Mouse (Mus musculus) bone marrow, adult 2 months (tissue): ENCODE measurements around the gene Kirrel2.

Experiments
- CTCF ChIP-seq: fragments of 200-500 bp; IDR thresholded peaks from 2 replicates; pipeline ENCODE4 v1.5.1; 2011; ENCODE audit warnings: low read length, control low read depth; ENCODE audit not compliant: control insufficient read depth, insufficient read depth
- POLR2A ChIP-seq: fragments of 200-500 bp; IDR thresholded peaks from 2 replicates; pipeline ENCODE4 v1.6.1; 2011; ENCODE audit warnings: low read depth, mild to moderate bottlenecking, control low read depth, low read length, borderline replicate concordance; ENCODE audit not compliant: control insufficient read depth

DNA sequence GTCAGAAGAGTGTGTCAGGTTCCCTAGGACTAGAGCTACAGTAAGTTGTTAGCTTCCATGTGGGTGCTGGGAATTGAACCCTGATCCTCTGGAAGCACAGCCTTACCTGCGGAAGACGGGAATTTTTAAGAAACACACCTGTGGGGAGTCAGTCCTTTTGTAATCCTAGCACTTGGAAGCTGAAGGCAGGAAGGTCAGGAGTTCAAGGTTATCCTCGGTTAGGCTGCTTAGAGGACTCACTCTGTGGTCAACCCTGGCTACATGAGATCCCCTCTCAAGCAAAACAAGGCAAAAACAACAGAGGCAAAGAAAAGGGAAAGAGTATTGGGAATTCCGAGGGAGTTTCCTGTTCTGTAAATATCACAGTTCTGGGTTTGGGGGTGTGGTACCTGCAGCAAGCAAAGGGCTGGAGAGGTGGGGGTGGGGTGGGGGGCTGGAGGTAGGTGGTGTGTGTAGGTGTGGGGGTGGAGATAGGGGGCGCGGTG is 7.4 kb upstream of the Kirrel2 start:
- TF ChIP-seq CTCF (no peak), POLR2A (no peak)
